Mouse (Mus musculus) heart, adult 8-10 months (tissue): ENCODE data around the gene Gna15. TPM values are rescaled to one million over a fixed set of nuclear protein-coding genes. Genes with fewer than 3 reads are reported as not detected.

Experiments used
- DNase-seq: peaks from one replicate; pipeline ENCODE4 v3.0.0; 2022; ENCODE audit warnings: low spot score
- total RNA-seq, 4 experiments: library from RNA; stranded (reverse); gene quantifications; 2 replicates each; pipeline ENCODE4 v1.2.4; 2022

Gna15 gene
- total RNA-seq, 4 experiments from 2014 or later: 0.37 to 0.78 (median 0.54) TPM

DNA sequence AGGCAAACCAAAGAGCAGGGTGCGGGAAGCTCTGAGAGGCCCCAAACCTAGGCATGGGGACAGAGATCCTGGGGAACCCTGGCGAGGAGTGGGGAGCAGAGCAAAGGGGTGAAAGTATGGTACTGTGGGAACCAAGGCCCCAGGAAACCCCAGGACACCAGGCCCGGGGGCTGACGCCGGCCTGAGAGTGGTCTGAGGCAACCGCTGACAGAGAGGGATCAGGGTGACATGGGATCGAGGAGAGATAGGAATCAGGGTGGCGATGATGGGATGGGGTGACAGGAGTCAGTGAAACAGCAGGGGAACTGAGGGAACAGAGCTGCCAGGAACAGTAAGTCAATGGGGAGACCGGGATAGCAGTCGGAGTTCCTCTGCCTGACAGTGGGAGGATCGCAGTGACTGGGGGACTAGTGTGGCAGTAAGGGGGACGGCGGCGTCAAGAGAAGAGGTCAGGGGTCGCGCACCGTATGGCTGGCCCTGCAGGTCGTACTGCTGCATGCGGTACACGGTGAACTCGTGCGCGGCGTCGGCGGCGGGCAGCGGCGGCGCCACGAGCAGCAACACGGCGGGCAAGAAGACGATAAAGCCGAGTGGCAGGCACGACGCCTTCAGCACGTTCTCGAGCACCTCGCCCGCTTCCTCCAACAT lies 28.3 kb downstream of the Gna15 start:
- no peak for DNase-seq

GRCm38 (mm10) chr10:81495151-81495550 lies 28.9 kb downstream of the Gna15 start:
- no peak for DNase-seq

GRCm38 (mm10) chr10:81494260-81495041 lies 29.6 kb downstream of the Gna15 start:
- DNase-seq: no peak

- no peak for DNase-seq
Observed at GRCm38 (mm10) chr10:81493601-81494220, 30.3 kb downstream of the Gna15 start.

GRCm38 (mm10) chr10:81492606-81493240 lies 31.3 kb downstream of the Gna15 start:
- no peak for DNase-seq

- DNase-seq: no peak
Observed at GRCm38 (mm10) chr10:81491018-81491417, 33.0 kb downstream of the Gna15 start.

GRCm38 (mm10) chr10:81489941-81490340 lies 34.1 kb downstream of the Gna15 start:
- no peak for DNase-seq

DNA sequence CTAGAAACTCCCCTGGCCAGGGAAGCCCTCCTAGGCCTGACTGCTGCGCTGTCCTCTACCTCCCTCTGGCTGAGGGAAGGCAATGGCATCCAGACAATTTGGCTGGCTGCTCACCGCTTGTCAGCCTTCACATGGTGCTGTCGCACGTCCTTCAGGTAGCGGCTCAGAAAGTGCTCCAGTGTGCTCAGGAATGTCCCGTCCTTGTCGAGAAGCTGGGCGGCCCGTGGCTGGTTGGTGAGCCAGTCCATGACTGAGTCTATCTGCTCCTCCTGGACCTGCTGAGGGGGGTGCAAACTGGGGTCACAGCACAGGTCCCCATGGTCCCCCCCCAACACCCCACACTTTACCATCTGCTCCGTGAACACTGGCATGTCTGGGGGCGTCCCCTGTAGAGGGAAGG lies 35.9 kb downstream of the Gna15 start:
- DNase-seq: no peak

- no peak for DNase-seq
Observed at GRCm38 (mm10) chr10:81486496-81486895, 37.5 kb downstream of the Gna15 start.

GRCm38 (mm10) chr10:81485479-81486018 lies 38.5 kb downstream of the Gna15 start:
- no peak for DNase-seq

GRCm38 (mm10) chr10:81485060-81485449 lies 39.0 kb downstream of the Gna15 start:
- no peak for DNase-seq

DNA sequence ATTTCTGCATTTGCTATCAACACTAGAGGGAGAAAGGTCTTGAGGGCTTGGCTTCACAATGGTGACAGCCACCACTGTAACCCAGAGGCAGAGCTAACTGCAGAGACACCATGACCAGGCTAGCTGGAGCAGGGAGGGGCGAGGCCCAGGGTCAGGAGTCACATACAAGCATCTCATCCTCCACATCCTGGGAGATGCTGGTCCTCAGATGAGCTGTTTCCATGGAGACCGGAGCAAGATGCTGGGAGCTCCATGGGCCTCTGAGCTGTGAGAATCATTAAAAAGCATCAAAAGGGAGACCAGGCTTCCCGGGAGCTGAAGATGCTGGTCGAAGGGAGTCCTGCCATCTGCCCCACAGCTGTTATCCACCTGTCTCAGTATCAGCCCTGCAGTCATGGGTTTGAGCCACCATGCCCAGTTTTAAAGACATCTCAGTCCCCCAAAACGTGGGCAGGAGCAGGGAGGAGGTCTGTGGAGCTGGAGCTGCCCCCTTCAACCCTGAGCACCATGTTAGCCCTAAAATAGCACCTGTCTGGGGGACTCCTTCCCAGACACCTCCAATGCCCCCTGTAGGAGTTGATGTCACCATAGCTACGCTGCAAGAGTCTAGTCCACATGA lies 39.5 kb downstream of the Gna15 start:
- DNase-seq: no peak

DNA sequence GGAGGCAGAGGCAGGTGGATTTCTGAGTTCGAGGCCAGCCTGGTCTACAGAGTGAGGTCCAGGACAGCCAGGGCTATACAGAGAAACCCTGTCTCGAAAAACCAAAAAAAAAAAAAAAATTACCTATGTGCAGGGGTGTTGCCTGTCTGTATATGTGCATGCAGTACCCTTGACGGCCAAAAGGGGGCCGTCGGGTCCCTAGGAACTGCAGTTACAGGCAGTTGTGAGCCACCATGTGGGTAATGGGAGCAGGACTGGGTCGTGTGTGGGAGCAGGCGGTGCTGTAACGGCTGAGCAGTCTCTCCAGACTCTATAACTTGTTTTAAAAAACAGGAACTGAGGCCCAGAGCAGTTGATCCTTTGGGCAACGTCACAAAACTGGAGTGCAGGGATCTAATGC lies 40.0 kb downstream of the Gna15 start:
- no peak for DNase-seq

GRCm38 (mm10) chr10:81482533-81482889 lies 41.5 kb downstream of the Gna15 start, which contains the start of gene Celf5:
TSS of gene Celf5 (minus strand) at chr10:81482709.
- no peak for DNase-seq

DNA sequence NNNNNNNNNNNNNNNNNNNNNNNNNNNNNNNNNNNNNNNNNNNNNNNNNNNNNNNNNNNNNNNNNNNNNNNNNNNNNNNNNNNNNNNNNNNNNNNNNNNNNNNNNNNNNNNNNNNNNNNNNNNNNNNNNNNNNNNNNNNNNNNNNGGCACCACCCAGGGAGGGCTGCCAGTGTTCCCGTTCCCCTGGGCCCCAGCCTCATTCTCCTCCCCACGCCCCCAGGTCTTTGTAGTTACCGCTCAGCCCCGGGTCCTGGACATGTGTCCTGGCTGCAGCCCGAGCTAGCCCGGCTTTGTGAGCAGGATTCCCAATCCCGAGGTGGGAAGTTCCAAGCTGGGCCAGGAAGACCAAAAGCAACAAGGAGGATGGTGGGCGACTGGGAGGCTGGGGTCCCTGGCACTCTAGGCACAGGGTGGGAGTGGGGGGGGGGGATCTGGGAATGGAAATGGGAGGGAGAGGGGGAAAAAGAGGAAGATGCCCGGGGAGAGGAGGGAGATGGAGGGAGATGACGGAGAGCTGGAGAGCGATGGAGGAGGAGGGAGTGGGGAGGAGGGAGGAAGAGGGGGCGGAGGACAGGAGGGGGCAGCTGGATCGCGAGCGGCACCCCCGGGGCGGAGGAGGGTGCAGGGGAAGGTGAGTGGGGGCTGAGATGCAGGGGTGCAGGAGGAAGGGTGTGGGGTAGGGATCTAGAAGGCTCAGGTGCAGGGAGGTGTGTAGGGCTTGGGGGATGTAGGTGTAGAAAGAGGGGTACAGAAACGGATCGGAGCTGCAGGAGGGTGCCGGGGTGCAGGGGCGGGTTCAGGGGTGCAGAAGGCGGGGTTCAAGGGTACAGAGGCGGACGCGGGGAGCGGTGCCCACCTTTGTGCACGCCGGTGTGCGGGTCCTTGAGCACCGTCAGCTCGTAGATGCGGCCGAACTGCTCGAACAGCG lies 42.2 kb downstream of the Gna15 start:
- DNase-seq: no peak

DNA sequence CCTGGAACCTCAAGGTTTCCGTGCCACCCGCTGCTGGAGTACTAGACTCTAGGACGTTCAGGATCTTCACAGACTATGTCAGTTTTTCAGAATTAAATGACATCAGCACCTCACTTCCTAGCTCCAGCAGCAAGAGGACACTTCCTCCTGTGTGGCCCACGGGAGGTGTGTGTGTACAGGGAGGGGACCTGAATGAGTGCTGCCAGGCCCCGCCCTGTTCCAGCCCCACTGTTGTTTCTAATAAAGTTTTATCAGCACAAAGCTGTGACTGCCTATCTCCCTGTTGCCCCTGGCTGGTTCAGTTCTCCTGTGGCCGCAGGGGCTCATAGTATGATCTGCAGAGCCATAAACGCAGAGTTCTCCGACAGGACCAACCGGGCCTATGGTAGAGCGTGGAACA lies 49.6 kb downstream of the Gna15 start:
- DNase-seq: no peak

DNA sequence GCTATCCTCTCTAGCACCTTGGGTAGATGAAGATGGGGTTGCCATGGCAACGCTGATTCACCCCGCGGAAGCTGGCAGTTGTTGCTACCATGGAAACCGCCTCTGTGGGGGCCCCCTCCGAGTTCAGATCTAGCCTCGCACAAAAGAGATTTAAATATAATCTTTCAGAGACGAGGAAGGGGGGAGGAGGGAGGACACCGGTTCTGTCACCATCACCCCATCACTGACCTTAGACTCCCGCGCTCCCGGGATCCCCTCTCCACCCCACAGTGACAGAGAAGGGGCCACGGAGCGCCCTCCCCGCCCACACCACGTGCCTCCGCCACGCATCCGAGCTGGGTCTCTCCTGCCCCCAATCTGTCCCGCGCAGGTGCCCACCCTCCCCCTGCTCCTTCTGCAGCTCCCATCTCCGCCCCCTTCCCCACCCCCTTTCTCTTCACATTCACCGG lies 51.0 kb downstream of the Gna15 start:
- DNase-seq: no peak

GRCm38 (mm10) chr10:81472403-81473002 lies 51.5 kb downstream of the Gna15 start:
- DNase-seq: no peak

GRCm38 (mm10) chr10:81470454-81470853 lies 53.6 kb downstream of the Gna15 start:
- DNase-seq: no peak

DNA sequence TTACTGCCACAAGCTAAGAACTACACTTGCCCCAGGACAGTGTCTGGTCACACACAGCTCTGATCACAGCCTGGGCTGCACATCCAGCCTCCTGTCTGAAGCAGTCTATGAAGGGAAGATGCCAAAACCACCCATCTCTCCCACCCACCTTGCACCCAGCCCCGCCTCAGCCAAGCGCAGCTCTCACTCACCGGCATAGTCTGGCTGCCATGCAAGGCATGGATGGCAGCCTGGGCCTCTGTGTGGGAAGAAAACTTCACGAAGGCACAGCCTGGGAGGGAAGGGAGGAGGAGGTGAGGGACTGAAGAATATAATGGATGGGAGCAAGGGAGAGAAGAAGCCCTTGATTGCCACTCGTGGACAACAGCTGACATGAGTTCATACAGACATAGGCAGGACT lies 54.8 kb downstream of the Gna15 start:
- no peak for DNase-seq
